Mouse (Mus musculus) forebrain, embryonic 14.5 days (tissue): Measurements from ENCODE around the gene Slc1a6. TPM values are rescaled to one million over a fixed set of nuclear protein-coding genes. Genes with fewer than 3 reads are reported as not detected.
A peak's percentile ranks its signal among the peaks of the same experiment; 100 is the strongest.

Experiments used
- ATAC-seq: fragments of 200-750 bp; cut with Nextera tagmentation; 2 replicates; pipeline ENCODE4 v1.8.0; 2017; ENCODE audit warnings: mild to moderate bottlenecking, moderate library complexity
- DNase-seq: peaks from one replicate; pipeline ENCODE4 v3.0.0-alpha.2; 2015; ENCODE audit warnings: low spot score
- H3K27ac ChIP-seq: fragments of 300-500 bp; sonication (generic); 2 replicates; pipeline ENCODE4 v1.5.1; 2014; ENCODE audit warnings: low read depth, mild to moderate bottlenecking, control low read depth, low read length, moderate library complexity
- H3K27me3 ChIP-seq: fragments of 300-500 bp; sonication (generic); replicated peaks from 2 replicates; pipeline ENCODE4 v1.6.1; 2014; ENCODE audit warnings: low read length, control low read depth, mixed read lengths; ENCODE audit not compliant: control insufficient read depth, insufficient read depth
- H3K36me3 ChIP-seq: fragments of 300-500 bp; sonication (generic); 2 replicates; pipeline ENCODE4 v1.6.1; 2014; ENCODE audit warnings: low read length, control low read depth; ENCODE audit not compliant: control insufficient read depth, insufficient read depth
- H3K4me1 ChIP-seq: fragments of 300-500 bp; sonication (generic); 2 replicates; pipeline ENCODE4 v1.6.1; 2014; ENCODE audit warnings: antibody characterized with exemption, low read length, control low read depth; ENCODE audit not compliant: control insufficient read depth, insufficient read depth
- H3K4me2 ChIP-seq: fragments of 300-500 bp; sonication (generic); 2 replicates; pipeline ENCODE4 v1.6.1; 2014; ENCODE audit warnings: mild to moderate bottlenecking, control low read depth, low read length
- H3K4me3 ChIP-seq: fragments of 300-500 bp; sonication (generic); 2 replicates; pipeline ENCODE4 v1.5.1; 2014; ENCODE audit warnings: low read depth, low read length, control low read depth
- H3K9ac ChIP-seq: fragments of 300-500 bp; sonication (generic); 2 replicates; pipeline ENCODE4 v1.6.1; 2014; ENCODE audit warnings: mild to moderate bottlenecking, low read length, control low read depth, moderate library complexity
- H3K9me3 ChIP-seq: fragments of 300-500 bp; sonication (generic); replicated peaks from 2 replicates; pipeline ENCODE4 v1.6.1; 2016; ENCODE audit warnings: low read length, control low read depth, mixed read lengths; ENCODE audit not compliant: control insufficient read depth
- WGBS: fragments of 180-500 bp; shearing (Covaris S2); extraction: QIAGEN DNeasy Blood & Tissue Kit; methylation state at CpG from one replicate; pipeline ENCODE4 v1.1.7; 2014; 5-methylcytosine and 5-hydroxymethylcytosine counted together
- polyA plus RNA-seq: library from polyadenylated mRNA; unstranded; fragments of >200 nt; fragmentation: Nextera tagmentation; extraction: Ambion mirVana; gene quantifications from 2 replicates; pipeline ENCODE4 v1.2.1, GENCODE M21; 2014

Slc1a6 gene
- 2.9 and 3.4 TPM in 2 replicates for polyA plus RNA-seq

- Histone ChIP-seq H3K4me2 (peak within 1 kb of the TSS; percentile 97), H3K27me3 (0 out of 2 replicates have a peak, but pooled peaks cover 3% of the 10 kb centered on the region), H3K27ac (no peak within 1 kb of the TSS), H3K4me1 (no peaks in the 10 kb centered on the region; the same call in 1 of the 2 replicates), H3K9me3 (no peaks in the 10 kb centered on the region), H3K4me3 (peak within 1 kb of the TSS; percentile 60), H3K9ac (peak within 1 kb of the TSS; percentile 78), H3K36me3 (no peaks in the 10 kb centered on the region)
- peak; percentile 28 for DNase-seq
- under 1% methylated on average over 37 of the region's 54 CpGs for WGBS
- peak; percentile 78 for ATAC-seq
These were observed at the start of gene Slc1a6 for GRCm38 (mm10) chr10:78779981-78780651. Gene Slc1a6, plus strand, starts transcription at chr10:78780496.

- H3K36me3 ChIP-seq = no peaks in the 10 kb centered on the region
- WGBS = 80% methylated on average over 4 of the region's 4 CpGs
- H3K27me3 ChIP-seq = no peaks in the 10 kb centered on the region
- no peak overlapping the region for H3K27ac ChIP-seq
- H3K9me3 ChIP-seq = no peaks in the 10 kb centered on the region
- no peak overlapping the region for H3K4me2 ChIP-seq
- no peak overlapping the region for H3K4me3 ChIP-seq
- H3K4me1 ChIP-seq = no peaks in the 10 kb centered on the region
- DNase-seq (no peak), ATAC-seq (no peak)
- H3K9ac ChIP-seq = no peak overlapping the region
These were observed 40.5 kb upstream of the Slc1a6 start for GRCm38 (mm10) chr10:78739821-78740220.

- no peak for ATAC-seq
- H3K4me3 ChIP-seq = no peak overlapping the region
- no peak for DNase-seq
- peaks cover 4% of the 10 kb centered on the region for H3K4me1 ChIP-seq
- H3K36me3 ChIP-seq = no peaks in the 10 kb centered on the region
- no peak overlapping the region for H3K9ac ChIP-seq
- H3K4me2 ChIP-seq = no peak overlapping the region
- no peaks in the 10 kb centered on the region for H3K27me3 ChIP-seq
- no peaks in the 10 kb centered on the region for H3K9me3 ChIP-seq
- no peak overlapping the region for H3K27ac ChIP-seq
These were observed 36.6 kb upstream of the Slc1a6 start for GRCm38 (mm10) chr10:78743721-78744120.

- Histone ChIP-seq H3K4me3 (no peak overlapping the region), H3K27ac (no peak overlapping the region), H3K36me3 (no peaks in the 10 kb centered on the region), H3K9me3 (no peaks in the 10 kb centered on the region), H3K9ac (no peak overlapping the region), H3K4me2 (no peak overlapping the region), H3K4me1 (peaks cover 4% of the 10 kb centered on the region), H3K27me3 (no peaks in the 10 kb centered on the region)
- WGBS = 62% methylated on average over 4 of the region's 4 CpGs
- ATAC-seq = no peak
- DNase-seq = no peak
These were observed 34.7 kb upstream of the Slc1a6 start for GRCm38 (mm10) chr10:78745453-78746232.

- peak overlapping the region; percentile 38; the same call in 1 of the 2 replicates for H3K9ac ChIP-seq
- no peaks in the 10 kb centered on the region for H3K36me3 ChIP-seq
- no peaks in the 10 kb centered on the region for H3K9me3 ChIP-seq
- peak overlapping the region; percentile 28 for H3K4me3 ChIP-seq
- peaks cover 4% of the 10 kb centered on the region for H3K4me1 ChIP-seq
- H3K4me2 ChIP-seq = peak overlapping the region; percentile 49
- no peaks in the 10 kb centered on the region for H3K27me3 ChIP-seq
- H3K27ac ChIP-seq = no peak overlapping the region
- DNase-seq (peak; percentile 42), ATAC-seq (peak; percentile 78)
- 2% methylated on average over 27 of the region's 27 CpGs for WGBS
These were observed 33.1 kb upstream of the Slc1a6 start for GRCm38 (mm10) chr10:78747035-78747721.

- WGBS = 79% methylated on average over 13 of the region's 13 CpGs
- Histone ChIP-seq H3K4me3 (no peak overlapping the region), H3K27ac (no peak overlapping the region), H3K9me3 (no peaks in the 10 kb centered on the region), H3K4me1 (peaks cover 4% of the 10 kb centered on the region), H3K4me2 (peak overlapping the region; percentile 49), H3K36me3 (no peaks in the 10 kb centered on the region), H3K27me3 (no peaks in the 10 kb centered on the region), H3K9ac (no peak overlapping the region)
- ATAC-seq (no peak), DNase-seq (no peak)
These were observed 32.1 kb upstream of the Slc1a6 start for GRCm38 (mm10) chr10:78748161-78748560.

- DNase-seq (no peak), ATAC-seq (no peak)
- Histone ChIP-seq H3K9ac (no peak overlapping the region), H3K27me3 (no peaks in the 10 kb centered on the region), H3K9me3 (no peaks in the 10 kb centered on the region), H3K27ac (no peak overlapping the region), H3K36me3 (no peaks in the 10 kb centered on the region), H3K4me3 (no peak overlapping the region), H3K4me2 (no peak overlapping the region), H3K4me1 (peaks cover 4% of the 10 kb centered on the region)
- WGBS = 85% methylated on average over 6 of the region's 6 CpGs
These were observed 31.4 kb upstream of the Slc1a6 start for GRCm38 (mm10) chr10:78748946-78749345.

- ATAC-seq (peak; percentile 94), DNase-seq (peak; percentile 95)
- Histone ChIP-seq H3K36me3 (no peaks in the 10 kb centered on the region), H3K9ac (peak within 1 kb of the TSS; percentile 74), H3K27ac (peak within 1 kb of the TSS; percentile 62), H3K4me3 (peak within 1 kb of the TSS; percentile 45), H3K4me2 (peak within 1 kb of the TSS; percentile 71), H3K4me1 (peaks cover 1% of the 10 kb centered on the region), H3K9me3 (no peaks in the 10 kb centered on the region), H3K27me3 (no peaks in the 10 kb centered on the region)
- WGBS = 2% methylated on average over 58 of the region's 61 CpGs
These were observed 27.7 kb upstream of the Slc1a6 start, which contains the start of gene Ccdc105 for GRCm38 (mm10) chr10:78752452-78753191. Gene Ccdc105, minus strand, starts transcription at chr10:78753065.
